In the genomic region with DNA sequence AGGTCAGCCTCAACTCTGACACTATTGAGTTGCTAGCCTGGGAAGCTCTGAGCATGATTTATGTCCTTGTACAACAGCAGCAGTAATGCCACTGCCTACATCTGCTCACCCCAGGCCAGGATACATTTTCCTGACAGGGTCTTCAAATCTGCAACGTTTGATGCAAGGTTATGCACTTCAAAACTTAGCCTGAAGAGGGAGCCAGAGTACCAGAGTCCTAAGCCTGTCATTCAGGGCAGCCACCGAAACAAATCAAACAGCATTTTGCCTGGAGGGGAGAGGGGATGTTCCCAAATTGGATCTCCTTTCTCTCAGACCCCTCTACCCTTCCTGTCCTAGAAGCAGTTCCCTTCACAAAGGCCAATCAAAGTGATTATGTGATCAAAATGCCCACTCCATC, we compare ENCODE assay signal across 9 mouse cellular contexts. TPM values are rescaled to one million over a fixed set of nuclear protein-coding genes. Genes with fewer than 3 reads are reported as not detected.
DNase-seq lines count a peak whose midpoint lies in the region; ATAC-seq and TF ChIP-seq lines count a peak whose summit lies in the region.
"Had no signal": no experiment of that assay in that cellular context is flagged by ENCODE, and none has a peak within 500 bp of the region (broad histone marks: within the 10 kb centered on the region; RNA-seq: fewer than 3 reads in every experiment).

No protein-coding gene starts in this region.

- H3K4me1 ChIP-seq in forebrain, embryonic 10.5 days: no peaks in the 10 kb centered on the region
- no peaks in the 10 kb centered on the region for H3K4me1 ChIP-seq in forebrain, embryonic 15.5 days
- H3K4me1 ChIP-seq in lung, embryonic 14.5 days (ENCODE audit: insufficient read depth): no peaks in the 10 kb centered on the region

- no peak overlapping the region for H3K4me3 ChIP-seq in forebrain, embryonic 10.5 days
- no peak overlapping the region for H3K4me3 ChIP-seq in forebrain, embryonic 15.5 days
- H3K4me3 ChIP-seq in lung, embryonic 14.5 days (ENCODE audit: low read depth, low read length): no peak overlapping the region

- no peak overlapping the region for H3K9ac ChIP-seq in forebrain, embryonic 15.5 days (replicated peaks)
- no peak overlapping the region for H3K9ac ChIP-seq in lung, embryonic 14.5 days

- 2% methylated on average over 2 of the region's 2 CpGs for WGBS in forebrain, embryonic 10.5 days
- WGBS in forebrain, embryonic 15.5 days: 2% methylated on average over 2 of the region's 2 CpGs
- 2% methylated on average over 2 of the region's 2 CpGs for WGBS in lung, embryonic 14.5 days

- no peak overlapping the region for H3K27ac ChIP-seq in forebrain, embryonic 10.5 days
- no peak overlapping the region for H3K27ac ChIP-seq in forebrain, embryonic 15.5 days (replicated peaks)
- H3K27ac ChIP-seq in lung, embryonic 14.5 days (ENCODE audit: low read depth): no peak overlapping the region

- no peak for ATAC-seq in forebrain, embryonic 15.5 days (replicated peaks)
- ATAC-seq in frontal cortex, adult (ENCODE audit: low TSS enrichment): peak; percentile 67; the same call in 1 of the 2 replicates
- no peak for ATAC-seq in lung, embryonic 14.5 days (ENCODE audit: insufficient read depth)

- no peaks in the 10 kb centered on the region for H3K27me3 ChIP-seq in forebrain, embryonic 10.5 days (ENCODE audit: poor library complexity, severe bottlenecking)
- no peaks in the 10 kb centered on the region for H3K27me3 ChIP-seq in forebrain, embryonic 15.5 days
- H3K27me3 ChIP-seq in lung, embryonic 14.5 days (ENCODE audit: insufficient read depth, low read length): no peaks in the 10 kb centered on the region
- H3K27me3 ChIP-seq in splenic B cell, adult 2 months (ENCODE audit: control insufficient read depth, insufficient read depth, low read length, poor library complexity, severe bottlenecking): no peaks in the 10 kb centered on the region

- peak; percentile 27 for DNase-seq in forebrain, embryonic 10.5 days (ENCODE audit: extremely low spot score, low spot score)
- peak; percentile 17 for DNase-seq in right cerebral cortex, adult 18-20 months
- DNase-seq in right cerebral cortex, postnatal 36 days (ENCODE audit: low spot score in 2 of 2): no peak
- DNase-seq in lung, embryonic 14.5 days: peak; percentile 73
- peak; percentile 3 for DNase-seq in splenic B cell, adult 2 months (ENCODE audit: low read depth, low spot score)
- DNase-seq in urinary bladder, postnatal 36 days (ENCODE audit: low spot score in 2 of 2): no peak

- no peaks in the 10 kb centered on the region for H3K9me3 ChIP-seq in forebrain, embryonic 10.5 days
- no peaks in the 10 kb centered on the region for H3K9me3 ChIP-seq in forebrain, embryonic 15.5 days
- no peaks in the 10 kb centered on the region for H3K9me3 ChIP-seq in lung, embryonic 14.5 days (ENCODE audit: low read depth, low read length)

- H3K36me3 ChIP-seq in forebrain, embryonic 10.5 days (replicated peaks): no peaks in the 10 kb centered on the region
- no peaks in the 10 kb centered on the region for H3K36me3 ChIP-seq in forebrain, embryonic 15.5 days
- no peaks in the 10 kb centered on the region for H3K36me3 ChIP-seq in lung, embryonic 14.5 days (ENCODE audit: insufficient read depth)
- H3K36me3 ChIP-seq in splenic B cell, adult 2 months (ENCODE audit: control insufficient read depth, insufficient read depth, low read length, poor library complexity, severe bottlenecking): no peaks in the 10 kb centered on the region

- no peak overlapping the region for H3K4me2 ChIP-seq in forebrain, embryonic 15.5 days (replicated peaks)
- no peak overlapping the region for H3K4me2 ChIP-seq in lung, embryonic 14.5 days

- peak; percentile 73 for TF ChIP-seq CTCF in lung, embryonic 14.5 days (IDR thresholded peaks at IDR 0.05; ENCODE audit: low read depth)

RNA-seq across cellular contexts. Expression of a gene that starts 30.1 kb away (rescaled TPM):
- polyA plus RNA-seq in forebrain, embryonic 10.5 days (2016; fragmentation: Nextera tagmentation; extraction: Ambion mirVana): not detected in 2 replicates
- not detected in 2 replicates for polyA plus RNA-seq in forebrain, embryonic 15.5 days (2015; fragmentation: Nextera tagmentation; extraction: Ambion mirVana)
- not detected in 2 replicates for polyA plus RNA-seq in lung, embryonic 14.5 days (2014; fragmentation: Nextera tagmentation; extraction: Ambion mirVana)
- polyA plus RNA-seq: frontal cortex, adult 2 months had no signal

RNA-seq across cellular contexts. Expression of a gene that starts 45.9 kb away (rescaled TPM):
- not detected in 2 replicates for polyA plus RNA-seq in forebrain, embryonic 10.5 days (2016; fragmentation: Nextera tagmentation; extraction: Ambion mirVana)
- not detected in 2 replicates for polyA plus RNA-seq in forebrain, embryonic 15.5 days (2015; fragmentation: Nextera tagmentation; extraction: Ambion mirVana)
- not detected in 2 replicates for polyA plus RNA-seq in lung, embryonic 14.5 days (2014; fragmentation: Nextera tagmentation; extraction: Ambion mirVana)
- polyA plus RNA-seq: frontal cortex, adult 2 months had no signal

Comparison
In these comparisons a context has a peak if more than half of its experiments do, and no peak if none do; other contexts are left out.
1. DNase-seq: peak in forebrain, embryonic 10.5 days (single experiment), right cerebral cortex, adult 18-20 months (single experiment), lung, embryonic 14.5 days (single experiment) and splenic B cell, adult 2 months (single experiment); none in right cerebral cortex, postnatal 36 days (0 of 2) and urinary bladder, postnatal 36 days (0 of 2).